ENCODE assay signal across 8 mouse cellular contexts in the genomic region with DNA sequence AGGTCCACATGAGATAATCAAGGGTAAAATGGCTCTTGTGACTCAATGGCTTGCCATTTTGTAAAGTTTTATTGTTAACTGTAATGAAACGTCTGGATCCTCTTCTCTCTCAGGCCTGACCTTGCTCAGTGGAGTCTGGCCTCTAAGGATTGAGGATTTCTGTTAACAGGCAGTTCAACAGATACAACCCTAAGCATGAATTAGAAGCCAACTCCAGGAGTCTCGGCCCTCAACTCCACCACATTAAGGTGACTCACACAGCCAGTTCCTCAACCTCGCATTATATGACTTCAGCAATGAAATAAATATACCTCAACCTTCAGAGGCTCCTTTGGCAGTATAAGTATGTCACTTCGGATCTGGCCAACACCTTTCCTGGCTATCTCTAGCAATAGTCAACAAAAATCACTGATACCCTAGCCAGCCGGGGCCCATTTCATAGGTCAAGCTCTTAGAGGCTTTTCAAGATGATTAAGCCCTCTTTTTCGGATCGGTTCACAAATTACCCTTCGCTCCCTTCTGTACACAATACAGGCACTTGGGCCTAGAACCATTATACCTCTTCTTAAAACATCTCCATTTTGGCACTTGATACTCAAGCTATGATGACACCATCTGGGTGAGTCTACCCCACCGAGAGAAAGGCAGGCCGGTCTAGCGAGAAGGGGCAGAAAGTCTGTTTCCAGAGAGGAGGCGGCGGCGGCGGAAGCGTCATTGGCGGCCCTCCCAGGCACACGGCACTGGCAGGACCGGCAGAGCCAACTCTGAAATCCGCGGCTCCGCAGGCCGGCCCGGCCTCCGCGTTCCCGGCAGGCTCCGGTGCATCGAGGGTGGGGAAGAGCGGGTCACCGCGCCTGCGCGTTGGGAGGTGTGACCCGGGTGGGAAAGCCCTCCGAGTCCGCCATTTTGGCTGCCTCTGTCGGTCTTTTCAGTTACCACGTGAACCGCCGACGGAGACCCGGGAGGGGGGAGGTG. TPM values are rescaled to one million over a fixed set of nuclear protein-coding genes. Genes with fewer than 3 reads are reported as not detected.
A peak's percentile ranks its signal among the peaks of the same experiment; 100 is the strongest.
DNase-seq lines count a peak whose midpoint lies in the region; ATAC-seq and TF ChIP-seq lines count a peak whose summit lies in the region.

Naa15 (plus strand) TSS at position 51 of the 975 bp plus-strand sequence.

- intact Hi-C loops in heart, postnatal 36 days (cut with DNase I): no loop called here

- TF ChIP-seq CTCF in layer of hippocampus, adult 2 months (conservative IDR thresholded peaks at IDR 0.05): no peak
- no peak for TF ChIP-seq CTCF in lung, embryonic 14.5 days (IDR thresholded peaks at IDR 0.05; ENCODE audit: low read depth)
- no peak for TF ChIP-seq CTCF in olfactory bulb, adult 2 months (IDR thresholded peaks at IDR 0.05; ENCODE audit: insufficient read depth, low read depth, low read length)
- no peak for TF ChIP-seq CTCF in thymus, adult 2 months (IDR thresholded peaks at IDR 0.05; ENCODE audit: borderline replicate concordance, control insufficient read depth, extremely low read depth, insufficient read depth, low read length, poor library complexity)

- no peaks in the 10 kb centered on the region for H3K9me3 ChIP-seq in forebrain, embryonic 15.5 days
- H3K9me3 ChIP-seq in lung, embryonic 14.5 days (ENCODE audit: low read depth, low read length): no peaks in the 10 kb centered on the region

- peak within 1 kb of the TSS; percentile 91 for H3K27ac ChIP-seq in forebrain, embryonic 15.5 days (replicated peaks)
- peak within 1 kb of the TSS; percentile 91 for H3K27ac ChIP-seq in layer of hippocampus, adult 2 months
- peak within 1 kb of the TSS; percentile 96 for H3K27ac ChIP-seq in lung, embryonic 14.5 days (ENCODE audit: low read depth)
- peak within 1 kb of the TSS; percentile 80 for H3K27ac ChIP-seq in olfactory bulb, adult 2 months (ENCODE audit: insufficient read depth, low read depth, low read length)
- H3K27ac ChIP-seq in thymus, adult 2 months (ENCODE audit: control insufficient read depth, insufficient read depth, low read length): peak within 1 kb of the TSS; percentile 85

- H3K9ac ChIP-seq in forebrain, embryonic 15.5 days (replicated peaks): peak within 1 kb of the TSS; percentile 77
- H3K9ac ChIP-seq in lung, embryonic 14.5 days: peak within 1 kb of the TSS; percentile 99

- WGBS in forebrain, embryonic 15.5 days: 5% methylated on average over 43 of the region's 43 CpGs
- WGBS in lung, embryonic 14.5 days: 3% methylated on average over 43 of the region's 43 CpGs
- 4% methylated on average over 43 of the region's 43 CpGs for WGBS in olfactory bulb, adult 2 months
- 5% methylated on average over 43 of the region's 43 CpGs for WGBS in thymus, adult 2 months

- peak within 1 kb of the TSS; percentile 84 for H3K4me2 ChIP-seq in forebrain, embryonic 15.5 days (replicated peaks)
- peak within 1 kb of the TSS; percentile 83 for H3K4me2 ChIP-seq in lung, embryonic 14.5 days

- H3K4me3 ChIP-seq in forebrain, embryonic 15.5 days: peak within 1 kb of the TSS; percentile 75
- peak within 1 kb of the TSS; percentile 92 for H3K4me3 ChIP-seq in layer of hippocampus, adult 2 months
- H3K4me3 ChIP-seq in lung, embryonic 14.5 days (ENCODE audit: low read depth, low read length): peak within 1 kb of the TSS; percentile 99
- H3K4me3 ChIP-seq in olfactory bulb, adult 2 months (ENCODE audit: insufficient read depth, low read depth, low read length): peak within 1 kb of the TSS; percentile 96
- peak within 1 kb of the TSS; percentile 74 for H3K4me3 ChIP-seq in thymus, adult 2 months (ENCODE audit: control insufficient read depth, insufficient read depth, low read length)

- peaks cover 31% of the 10 kb centered on the region for H3K4me1 ChIP-seq in forebrain, embryonic 15.5 days
- peaks cover 8% of the 10 kb centered on the region; the same call in 1 of the 2 replicates for H3K4me1 ChIP-seq in lung, embryonic 14.5 days (ENCODE audit: insufficient read depth)
- H3K4me1 ChIP-seq in olfactory bulb, adult 2 months (ENCODE audit: control insufficient read depth, insufficient read depth, low read length): no peaks in the 10 kb centered on the region
- H3K4me1 ChIP-seq in thymus, adult 2 months (replicated peaks; ENCODE audit: control insufficient read depth, insufficient read depth, low read length): 0 out of 2 replicates have a peak, but pooled peaks cover 2% of the 10 kb centered on the region

- DNase-seq in ES-CJ7 (ENCODE audit: low read depth, low spot score): peak; percentile 93
- DNase-seq in cerebellum, adult 11 months: peak; percentile 95
- DNase-seq in heart, postnatal 36 days: peak; percentile 95 to 96
- DNase-seq in layer of hippocampus, adult 2 months (ENCODE audit: low spot score in 2 of 2): peak; percentile 96 to 98
- peak; percentile 97 for DNase-seq in lung, embryonic 14.5 days
- peak; percentile 95 for DNase-seq in thymus, adult 2 months

- ATAC-seq in forebrain, embryonic 15.5 days (replicated peaks): peak; percentile 94
- ATAC-seq in lung, embryonic 14.5 days (ENCODE audit: insufficient read depth): peak; percentile 90

- no peaks in the 10 kb centered on the region for H3K27me3 ChIP-seq in forebrain, embryonic 15.5 days
- H3K27me3 ChIP-seq in lung, embryonic 14.5 days (ENCODE audit: insufficient read depth, low read length): no peaks in the 10 kb centered on the region
- H3K27me3 ChIP-seq in thymus, adult 2 months (ENCODE audit: control insufficient read depth, insufficient read depth, low read length): no peaks in the 10 kb centered on the region

- H3K36me3 ChIP-seq in forebrain, embryonic 15.5 days: no peaks in the 10 kb centered on the region
- no peaks in the 10 kb centered on the region for H3K36me3 ChIP-seq in lung, embryonic 14.5 days (ENCODE audit: insufficient read depth)
- H3K36me3 ChIP-seq in thymus, adult 2 months (ENCODE audit: control insufficient read depth, insufficient read depth, low read length): no peaks in the 10 kb centered on the region

- TF ChIP-seq POLR2A in olfactory bulb, adult 2 months (IDR thresholded peaks at IDR 0.05; ENCODE audit: insufficient read depth, low read depth, low read length): peak; percentile 76
- TF ChIP-seq POLR2A in thymus, adult 2 months (IDR thresholded peaks at IDR 0.05; ENCODE audit: control insufficient read depth, extremely low read depth, insufficient read depth, low read length, poor library complexity): peak; percentile 68

RNA-seq across cellular contexts. Expression of gene Naa15, which starts in this region (rescaled TPM):
- polyA plus RNA-seq in forebrain, embryonic 15.5 days (2015; fragmentation: Nextera tagmentation; extraction: Ambion mirVana): 56.5 and 65.6 TPM in 2 replicates
- total RNA-seq in heart, postnatal 36 days (2021): 10 to 100 TPM; 42.8 to 48.4 TPM
- total RNA-seq in layer of hippocampus, adult 2 months (2021): 10 to 100 TPM; 55.0 to 58.1 TPM
- polyA plus RNA-seq in lung, embryonic 14.5 days (2014; fragmentation: Nextera tagmentation; extraction: Ambion mirVana): 45.4 and 49.5 TPM in 2 replicates
- not detected in 2 replicates for polyA plus RNA-seq in olfactory bulb, adult 2 months (2012; ENCODE audit: insufficient read depth, insufficient read length, low replicate concordance, missing spikeins)
- 6.0 and 6.7 TPM in 2 replicates for polyA plus RNA-seq in thymus, adult 2 months (2012; rRNA removed)

Comparison
In these comparisons a context has a peak if more than half of its experiments do, and no peak if none do; other contexts are left out.
1. Peak in every context shown above with its lines: DNase-seq, ATAC-seq, H3K4me3 ChIP-seq and H3K27ac ChIP-seq.